Mouse (Mus musculus) hindbrain, embryonic 12.5 days (tissue): ENCODE data around the gene Palm2. TPM values are rescaled to one million over a fixed set of nuclear protein-coding genes. Genes with fewer than 3 reads are reported as not detected.

Experiments
- ATAC-seq: fragments of 200-750 bp; cut with Nextera tagmentation; 2 replicates; pipeline ENCODE4 v1.8.0; 2017; ENCODE audit warnings: moderate TSS enrichment; ENCODE audit not compliant: low FRiP score
- H3K27ac ChIP-seq: fragments of 300-500 bp; sonication (generic); 2 replicates; pipeline ENCODE4 v1.5.1; 2016; ENCODE audit warnings: mild to moderate bottlenecking
- H3K27me3 ChIP-seq: fragments of 300-500 bp; sonication (generic); 2 replicates; pipeline ENCODE4 v1.6.1; 2016; ENCODE audit warnings: mild to moderate bottlenecking
- H3K36me3 ChIP-seq: fragments of 300-500 bp; sonication (generic); 2 replicates; pipeline ENCODE4 v1.6.1; 2016; ENCODE audit warnings: mild to moderate bottlenecking
- H3K4me1 ChIP-seq: fragments of 300-500 bp; sonication (generic); 2 replicates; pipeline ENCODE4 v1.6.1; 2016
- H3K4me2 ChIP-seq: fragments of 300-500 bp; sonication (generic); replicated peaks from 2 replicates; pipeline ENCODE4 v1.6.1; 2016; ENCODE audit warnings: mild to moderate bottlenecking
- H3K4me3 ChIP-seq: fragments of 300-500 bp; sonication (generic); 2 replicates; pipeline ENCODE4 v1.5.1; 2016; ENCODE audit warnings: mild to moderate bottlenecking
- H3K9ac ChIP-seq: fragments of 300-500 bp; sonication (generic); 2 replicates; pipeline ENCODE4 v1.6.1; 2016; ENCODE audit warnings: mild to moderate bottlenecking, moderate library complexity
- H3K9me3 ChIP-seq: fragments of 300-500 bp; sonication (generic); replicated peaks from 2 replicates; pipeline ENCODE4 v1.6.1; 2016; ENCODE audit warnings: mild to moderate bottlenecking
- WGBS: fragments of 180-500 bp; shearing (Covaris S2); methylation state at CpG from one replicate; pipeline ENCODE4 v1.1.7; 2016; 5-methylcytosine and 5-hydroxymethylcytosine counted together
- polyA plus RNA-seq: library from polyadenylated mRNA; unstranded; fragments of >200 nt; fragmentation: Nextera tagmentation; extraction: Ambion mirVana; gene quantifications from 2 replicates; pipeline ENCODE4 v1.2.1, GENCODE M21; 2016

Gene Palm2
- polyA plus RNA-seq, 1 experiment from 2014 or later = 6.0 TPM

DNA sequence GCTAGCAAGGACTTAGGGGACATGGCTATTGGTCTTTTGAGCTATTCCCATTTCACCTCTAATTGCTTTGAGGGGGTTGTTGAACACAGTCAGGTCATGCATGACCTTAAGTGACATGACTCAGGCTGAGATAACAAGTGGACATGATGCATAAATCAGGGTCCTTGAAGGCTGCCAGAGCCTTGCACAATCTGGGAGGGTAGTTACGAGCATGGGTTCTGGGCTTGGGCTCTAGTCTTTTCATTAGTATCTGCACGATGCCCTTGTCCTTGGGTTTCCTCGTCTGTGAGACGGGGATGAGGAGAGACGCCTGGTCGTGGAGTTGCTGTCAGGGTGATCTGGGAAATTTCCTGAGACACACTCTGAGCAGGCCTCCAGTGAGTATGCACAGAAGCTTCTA, 140.6 kb downstream of the Palm2 start:
- no peak overlapping the region for H3K9ac ChIP-seq
- no peaks in the 10 kb centered on the region for H3K36me3 ChIP-seq
- H3K27ac ChIP-seq = no peak overlapping the region
- no peaks in the 10 kb centered on the region for H3K27me3 ChIP-seq
- H3K4me1 ChIP-seq = no peaks in the 10 kb centered on the region
- H3K4me3 ChIP-seq = no peak overlapping the region
- H3K9me3 ChIP-seq = no peaks in the 10 kb centered on the region
- 88% methylated on average over 6 of the region's 6 CpGs for WGBS
- H3K4me2 ChIP-seq = no peak overlapping the region
- no peak for ATAC-seq

DNA sequence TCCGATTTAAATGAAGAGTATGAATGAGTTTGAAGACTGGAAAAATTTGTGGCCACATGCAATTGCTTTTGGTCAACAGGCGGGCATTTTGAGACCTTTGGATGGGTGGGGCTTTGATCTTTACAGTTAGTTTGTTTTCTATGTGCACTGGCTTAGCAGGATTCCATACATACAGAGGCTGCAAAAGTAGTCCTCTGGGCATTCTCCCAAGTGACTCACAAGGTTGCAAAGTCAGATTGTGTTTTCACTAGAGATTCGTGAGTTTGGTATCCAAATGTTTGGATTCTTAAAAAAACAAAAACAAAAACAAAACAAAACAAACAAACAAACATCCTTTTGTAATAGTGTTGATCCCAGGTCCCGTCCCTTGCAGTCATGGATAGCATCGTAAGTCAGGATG, 141.6 kb downstream of the Palm2 start:
- 85% methylated on average over 5 of the region's 5 CpGs for WGBS
- no peak overlapping the region for H3K4me3 ChIP-seq
- no peaks in the 10 kb centered on the region for H3K9me3 ChIP-seq
- H3K9ac ChIP-seq = no peak overlapping the region
- no peak for ATAC-seq
- no peak overlapping the region for H3K4me2 ChIP-seq
- H3K27ac ChIP-seq = no peak overlapping the region
- no peaks in the 10 kb centered on the region for H3K36me3 ChIP-seq
- no peaks in the 10 kb centered on the region for H3K4me1 ChIP-seq
- no peaks in the 10 kb centered on the region for H3K27me3 ChIP-seq

DNA sequence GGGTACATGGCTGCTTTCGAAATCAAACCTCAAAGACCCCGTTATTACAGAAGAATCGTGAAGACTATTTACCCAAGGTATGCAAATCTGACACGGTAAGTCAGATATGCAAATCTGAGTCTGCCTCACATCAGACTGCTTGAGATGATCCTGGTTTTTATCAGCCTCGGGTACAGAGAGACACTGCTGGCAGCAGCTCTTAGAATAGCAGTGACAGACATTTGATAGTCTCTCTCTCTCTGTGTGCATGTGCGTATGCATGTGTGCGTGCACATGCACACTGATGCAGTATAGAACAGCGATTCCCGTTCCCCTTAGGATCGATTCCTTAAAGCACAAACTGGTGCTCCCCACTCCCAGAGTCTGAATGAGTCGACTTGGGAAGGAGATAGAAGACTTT, 142.0 kb downstream of the Palm2 start:
- Histone ChIP-seq H3K4me3 (no peak overlapping the region), H3K9ac (no peak overlapping the region), H3K27ac (no peak overlapping the region), H3K9me3 (no peaks in the 10 kb centered on the region), H3K27me3 (no peaks in the 10 kb centered on the region), H3K36me3 (no peaks in the 10 kb centered on the region), H3K4me1 (no peaks in the 10 kb centered on the region), H3K4me2 (no peak overlapping the region)
- WGBS = 85% methylated on average over 11 of the region's 11 CpGs
- no peak for ATAC-seq

DNA sequence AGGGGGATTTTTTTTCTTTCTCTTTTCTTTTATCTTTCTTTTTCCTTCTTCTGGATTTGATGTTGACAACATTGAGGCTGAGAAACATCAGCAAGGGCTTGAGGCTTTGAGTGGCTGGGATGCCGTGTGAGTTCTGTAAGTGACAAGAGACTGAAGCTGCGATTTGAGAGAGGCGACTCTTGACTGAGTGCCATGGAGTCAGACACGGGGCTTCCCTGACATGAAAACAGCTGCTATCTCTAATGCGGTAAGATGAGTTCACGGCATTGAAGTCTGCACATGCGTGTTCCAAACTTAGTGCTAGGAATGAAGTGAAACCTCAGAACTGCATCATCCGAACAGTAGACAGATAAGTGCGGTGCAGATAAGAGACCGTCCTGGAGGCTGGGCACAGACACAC, 145.6 kb downstream of the Palm2 start:
- Histone ChIP-seq H3K9ac (no peak overlapping the region), H3K27ac (no peak overlapping the region), H3K4me3 (no peak overlapping the region), H3K4me1 (no peaks in the 10 kb centered on the region), H3K9me3 (no peaks in the 10 kb centered on the region), H3K4me2 (no peak overlapping the region), H3K36me3 (no peaks in the 10 kb centered on the region), H3K27me3 (no peaks in the 10 kb centered on the region)
- no peak for ATAC-seq
- 87% methylated on average over 10 of the region's 10 CpGs for WGBS

- Histone ChIP-seq H3K9me3 (no peaks in the 10 kb centered on the region), H3K9ac (no peak overlapping the region), H3K36me3 (no peaks in the 10 kb centered on the region), H3K27me3 (no peaks in the 10 kb centered on the region), H3K27ac (no peak overlapping the region), H3K4me3 (no peak overlapping the region), H3K4me2 (no peak overlapping the region), H3K4me1 (no peaks in the 10 kb centered on the region)
- no peak for ATAC-seq
- 92% methylated on average over 6 of the region's 6 CpGs for WGBS
These were observed 151.3 kb downstream of the Palm2 start for GRCm38 (mm10) chr4:57585281-57585800.

DNA sequence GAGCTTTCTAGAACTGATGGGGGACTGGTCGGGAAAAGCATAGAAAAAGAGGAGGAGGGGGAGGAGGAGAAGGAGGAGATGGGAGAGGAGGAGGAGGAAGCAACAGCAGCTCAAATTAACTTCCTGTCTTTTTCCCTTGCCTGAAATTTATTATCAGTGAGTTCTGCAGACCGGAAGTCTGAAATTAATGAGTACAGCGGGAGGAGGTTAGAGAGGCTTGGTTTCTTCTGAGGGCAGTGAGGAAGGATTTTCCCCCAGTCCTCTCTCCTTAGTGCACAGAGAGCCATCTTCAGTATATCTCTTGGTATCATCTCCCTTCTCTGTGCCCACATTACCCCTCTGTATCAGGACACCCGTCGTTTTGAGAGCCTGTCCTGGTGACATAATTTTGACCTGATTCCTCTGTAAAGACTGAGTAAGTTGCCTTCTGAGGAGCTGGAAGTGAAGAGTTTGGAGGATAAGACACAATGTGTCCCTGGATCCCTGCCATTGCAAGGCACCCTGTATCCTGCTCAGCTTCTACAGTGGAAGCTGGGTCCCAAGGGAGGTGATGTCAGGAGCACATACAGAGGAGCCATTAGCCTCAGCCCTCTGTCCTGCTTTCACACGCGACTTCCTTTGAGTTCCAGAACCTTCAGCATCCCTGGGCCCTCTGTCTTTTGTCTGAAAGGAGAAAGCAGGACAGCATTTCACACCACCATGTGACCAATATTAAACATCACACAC, 153.0 kb downstream of the Palm2 start:
- no peak for ATAC-seq
- Histone ChIP-seq H3K4me1 (no peaks in the 10 kb centered on the region), H3K9me3 (no peaks in the 10 kb centered on the region), H3K27me3 (no peaks in the 10 kb centered on the region), H3K27ac (no peak overlapping the region), H3K4me3 (no peak overlapping the region), H3K4me2 (no peak overlapping the region), H3K36me3 (no peaks in the 10 kb centered on the region), H3K9ac (no peak overlapping the region)
- whole genome bisulfite sequencing = 78% methylated on average over 7 of the region's 7 CpGs

- H3K27ac ChIP-seq = no peak overlapping the region
- ATAC-seq = no peak
- no peaks in the 10 kb centered on the region for H3K4me1 ChIP-seq
- no peak overlapping the region for H3K4me2 ChIP-seq
- WGBS = 100% methylated on average over 1 of the region's 1 CpGs
- H3K36me3 ChIP-seq = no peaks in the 10 kb centered on the region
- H3K9ac ChIP-seq = no peak overlapping the region
- no peaks in the 10 kb centered on the region for H3K9me3 ChIP-seq
- no peaks in the 10 kb centered on the region for H3K27me3 ChIP-seq
- H3K4me3 ChIP-seq = no peak overlapping the region
These were observed 154.3 kb downstream of the Palm2 start for GRCm38 (mm10) chr4:57588356-57588755.

GRCm38 (mm10) chr4:57592751-57593150, 158.7 kb downstream of the Palm2 start:
- no peak overlapping the region for H3K9ac ChIP-seq
- H3K27ac ChIP-seq = no peak overlapping the region
- no peak overlapping the region for H3K4me2 ChIP-seq
- 82% methylated on average over 4 of the region's 4 CpGs for WGBS
- no peaks in the 10 kb centered on the region for H3K27me3 ChIP-seq
- H3K36me3 ChIP-seq = no peaks in the 10 kb centered on the region
- ATAC-seq = no peak
- H3K4me3 ChIP-seq = no peak overlapping the region
- no peaks in the 10 kb centered on the region for H3K9me3 ChIP-seq
- H3K4me1 ChIP-seq = no peaks in the 10 kb centered on the region; the same call in 1 of the 2 replicates

DNA sequence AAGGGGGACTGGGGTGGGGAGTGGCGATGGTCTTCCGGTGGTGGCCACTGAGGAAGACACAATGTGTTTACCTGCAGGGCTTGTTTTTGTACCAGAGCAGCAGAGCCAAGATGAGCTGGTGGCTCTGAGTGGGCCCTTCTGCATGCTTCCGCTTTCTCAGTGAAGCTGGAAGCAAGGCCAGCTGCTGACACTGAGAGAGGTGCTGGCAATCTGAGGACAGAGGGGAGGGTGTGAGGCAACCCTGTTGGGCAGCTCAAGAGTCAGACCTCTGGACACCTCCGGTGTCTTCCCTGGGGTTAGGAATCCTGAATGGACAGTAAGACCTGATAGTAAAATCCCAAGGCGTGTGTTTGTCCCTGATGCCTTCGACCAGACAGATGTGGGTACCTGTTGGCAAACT, 165.9 kb downstream of the Palm2 start:
- no peaks in the 10 kb centered on the region for H3K36me3 ChIP-seq
- H3K9me3 ChIP-seq = no peaks in the 10 kb centered on the region
- H3K9ac ChIP-seq = no peak overlapping the region
- H3K4me2 ChIP-seq = no peak overlapping the region
- no peaks in the 10 kb centered on the region; the same call in 1 of the 2 replicates for H3K4me1 ChIP-seq
- no peak overlapping the region for H3K27ac ChIP-seq
- H3K27me3 ChIP-seq = no peaks in the 10 kb centered on the region
- H3K4me3 ChIP-seq = no peak overlapping the region
- ATAC-seq = no peak
- WGBS = 93% methylated on average over 6 of the region's 6 CpGs

GRCm38 (mm10) chr4:57600685-57601457, 166.8 kb downstream of the Palm2 start:
- H3K4me3 ChIP-seq = no peak overlapping the region
- no peak for ATAC-seq
- H3K9ac ChIP-seq = no peak overlapping the region
- no peaks in the 10 kb centered on the region for H3K27me3 ChIP-seq
- no peak overlapping the region for H3K27ac ChIP-seq
- H3K36me3 ChIP-seq = no peaks in the 10 kb centered on the region
- H3K4me1 ChIP-seq = no peaks in the 10 kb centered on the region; the same call in 1 of the 2 replicates
- H3K9me3 ChIP-seq = no peaks in the 10 kb centered on the region
- 93% methylated on average over 11 of the region's 11 CpGs for WGBS
- no peak overlapping the region for H3K4me2 ChIP-seq

- Histone ChIP-seq H3K4me1 (no peaks in the 10 kb centered on the region; the same call in 1 of the 2 replicates), H3K4me3 (no peak overlapping the region), H3K27me3 (no peaks in the 10 kb centered on the region), H3K9ac (no peak overlapping the region), H3K4me2 (no peak overlapping the region), H3K27ac (no peak overlapping the region), H3K9me3 (no peaks in the 10 kb centered on the region), H3K36me3 (no peaks in the 10 kb centered on the region)
- ATAC-seq = no peak
- 83% methylated on average over 9 of the region's 9 CpGs for WGBS
These were observed 167.4 kb downstream of the Palm2 start for GRCm38 (mm10) chr4:57601458-57601835.

DNA sequence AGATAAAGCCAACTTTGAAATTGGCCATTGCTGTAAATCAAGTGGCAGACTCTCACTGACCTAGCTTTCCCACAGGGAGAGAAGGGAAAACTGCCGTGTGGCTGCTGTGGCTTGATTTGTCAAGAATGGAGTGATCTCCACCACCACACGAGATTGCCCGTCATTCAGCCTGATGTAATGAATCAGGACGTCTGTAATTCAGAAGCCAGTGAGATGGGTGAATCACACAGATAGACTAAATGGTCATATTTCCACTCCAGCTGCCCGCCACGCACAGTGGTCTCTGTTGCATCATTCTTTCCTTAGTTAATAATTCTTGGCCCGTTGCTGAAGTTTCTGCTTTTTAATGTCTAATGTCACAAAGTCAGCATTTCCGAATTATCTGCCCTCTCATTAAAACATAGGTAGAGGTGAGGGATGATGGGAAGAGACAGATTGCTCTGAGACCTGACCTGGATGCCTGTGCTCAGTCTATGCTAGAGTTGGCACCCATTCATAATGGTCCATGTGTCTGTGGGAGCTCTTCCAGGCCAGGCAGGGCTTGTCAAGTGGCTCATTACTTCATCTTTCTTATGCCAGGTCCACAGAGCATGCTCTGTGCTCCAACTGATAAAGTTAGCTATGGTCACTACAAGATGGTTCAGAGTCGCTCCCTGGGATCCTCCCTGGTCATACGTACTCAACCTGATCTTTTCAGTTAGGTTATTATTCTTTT, 168.0 kb downstream of the Palm2 start:
- H3K9ac ChIP-seq = no peak overlapping the region
- 86% methylated on average over 10 of the region's 10 CpGs for WGBS

More for the DNA sequence above, 168.0 kb downstream of the Palm2 start:
- H3K27ac ChIP-seq = no peak overlapping the region
- no peaks in the 10 kb centered on the region for H3K27me3 ChIP-seq
- H3K4me2 ChIP-seq = no peak overlapping the region
- no peaks in the 10 kb centered on the region for H3K9me3 ChIP-seq
- no peak overlapping the region for H3K4me3 ChIP-seq
- no peaks in the 10 kb centered on the region for H3K36me3 ChIP-seq
- ATAC-seq = no peak
- no peaks in the 10 kb centered on the region; the same call in 1 of the 2 replicates for H3K4me1 ChIP-seq
